Mouse (Mus musculus) A20 (cell line): ENCODE data around the gene Gpx2.
"Not testable (repeated sequence)": the region's sequence is repeated elsewhere in the genome, so short reads cannot be mapped to it uniquely, and the experiment has no call there.

ENCODE experiments used
- DNase-seq: peaks from one replicate; pipeline ENCODE4 v3.0.0-alpha.2; 2011; ENCODE audit warnings: low read depth, low spot score

The Gpx2 gene

GRCm38 (mm10) chr12:76805056-76805811 lies 9.9 kb upstream of the Gpx2 start:
- no peak for DNase-seq

DNA sequence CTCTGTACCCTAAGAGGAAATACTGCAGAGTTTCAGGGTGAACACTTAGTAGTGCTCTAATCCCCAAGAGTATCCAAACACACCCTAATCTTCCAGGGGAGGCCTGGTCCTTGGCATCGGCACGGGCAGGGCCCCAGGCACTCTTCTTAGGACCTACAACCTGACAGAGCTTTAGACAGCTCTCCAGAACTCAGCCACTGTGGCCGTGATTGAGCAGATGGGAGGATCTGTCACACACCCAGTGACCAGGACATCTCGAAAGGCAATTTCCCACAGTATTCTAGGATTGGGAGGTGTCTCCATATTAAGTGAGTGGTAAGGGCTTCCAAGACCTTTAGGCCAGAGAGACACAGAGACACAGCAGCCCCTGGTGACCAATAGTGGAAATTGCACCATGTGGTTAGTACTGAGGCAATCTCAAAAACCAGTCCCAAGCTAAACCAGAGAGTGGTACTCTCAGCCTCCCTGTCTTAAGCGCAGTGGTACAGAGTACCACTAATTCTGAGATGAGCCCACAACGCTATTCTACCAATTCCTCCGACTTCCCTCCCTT lies 8.4 kb upstream of the Gpx2 start:
- DNase-seq, result peak; percentile 51

GRCm38 (mm10) chr12:76803028-76803427 lies 7.7 kb upstream of the Gpx2 start:
- DNase-seq, result no peak

DNA sequence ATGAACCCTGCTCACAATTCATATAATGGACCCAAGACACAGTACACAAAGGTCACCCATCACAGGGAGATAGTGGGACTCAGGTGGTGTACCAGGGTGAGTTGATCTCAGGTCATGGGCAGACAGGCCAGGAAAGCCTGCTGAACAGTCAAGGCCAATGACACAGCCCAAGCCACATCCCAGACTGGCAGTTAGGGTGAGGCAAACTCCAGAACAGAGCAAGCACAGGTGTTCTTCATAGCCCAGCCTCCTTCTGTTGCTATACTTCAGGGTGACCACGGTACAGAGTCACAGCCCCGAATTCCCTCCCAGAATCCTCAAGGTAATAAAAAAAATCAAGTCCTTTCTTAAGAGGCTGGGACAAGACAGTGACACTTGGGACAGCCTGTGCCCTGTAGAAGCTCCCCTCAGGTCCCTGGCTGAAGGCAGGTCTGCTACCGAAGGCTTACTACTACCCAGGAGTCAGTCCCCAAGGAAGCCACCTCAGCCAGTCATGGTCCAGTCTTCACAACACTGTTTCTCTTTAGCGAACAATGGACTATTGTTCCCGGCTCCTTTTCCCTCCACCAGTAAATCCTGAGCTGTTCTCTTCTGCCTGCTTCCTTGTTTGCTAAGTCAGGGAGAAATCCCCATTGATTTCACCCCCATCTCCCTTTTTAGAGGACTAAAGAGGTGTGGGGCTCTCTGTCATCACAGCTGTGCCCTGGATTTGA lies 2.8 kb upstream of the Gpx2 start:
- DNase-seq, result no peak

GRCm38 (mm10) chr12:76796938-76797539 lies 1.7 kb upstream of the Gpx2 start:
- DNase-seq, result no peak

- not testable (repeated sequence) for DNase-seq
Measured at GRCm38 (mm10) chr12:76792540-76792939, 2.8 kb downstream of the Gpx2 start.

- no peak for DNase-seq
Measured at GRCm38 (mm10) chr12:76790446-76791084, 4.8 kb downstream of the Gpx2 start.

DNA sequence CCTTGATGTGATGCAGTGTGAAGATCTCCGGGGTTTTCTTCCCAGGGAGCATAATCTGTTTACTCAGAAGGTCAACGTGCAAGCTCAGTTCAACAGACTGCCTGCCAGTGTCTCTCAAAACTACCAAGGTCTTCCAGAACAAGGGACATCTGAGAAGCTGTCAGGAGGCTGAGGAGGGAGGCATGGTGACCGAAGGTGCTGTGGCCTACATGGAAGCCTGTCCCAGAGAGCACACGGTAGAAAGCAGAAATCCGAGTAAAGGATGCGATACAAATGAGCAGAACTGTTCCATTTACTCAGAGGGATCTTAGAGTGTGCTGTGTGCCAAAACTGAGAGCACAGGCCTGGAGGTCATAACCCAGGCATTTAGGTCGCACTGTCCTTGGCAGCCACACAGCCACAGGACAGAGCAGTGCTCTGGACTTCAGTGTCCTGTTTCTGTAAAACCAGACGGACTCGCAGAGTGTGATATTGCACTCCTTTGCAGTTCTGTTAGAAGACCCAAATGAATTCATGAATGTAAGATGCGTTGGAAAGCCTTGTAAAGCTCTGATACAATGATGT lies 11.2 kb downstream of the Gpx2 start:
- no peak for DNase-seq

DNA sequence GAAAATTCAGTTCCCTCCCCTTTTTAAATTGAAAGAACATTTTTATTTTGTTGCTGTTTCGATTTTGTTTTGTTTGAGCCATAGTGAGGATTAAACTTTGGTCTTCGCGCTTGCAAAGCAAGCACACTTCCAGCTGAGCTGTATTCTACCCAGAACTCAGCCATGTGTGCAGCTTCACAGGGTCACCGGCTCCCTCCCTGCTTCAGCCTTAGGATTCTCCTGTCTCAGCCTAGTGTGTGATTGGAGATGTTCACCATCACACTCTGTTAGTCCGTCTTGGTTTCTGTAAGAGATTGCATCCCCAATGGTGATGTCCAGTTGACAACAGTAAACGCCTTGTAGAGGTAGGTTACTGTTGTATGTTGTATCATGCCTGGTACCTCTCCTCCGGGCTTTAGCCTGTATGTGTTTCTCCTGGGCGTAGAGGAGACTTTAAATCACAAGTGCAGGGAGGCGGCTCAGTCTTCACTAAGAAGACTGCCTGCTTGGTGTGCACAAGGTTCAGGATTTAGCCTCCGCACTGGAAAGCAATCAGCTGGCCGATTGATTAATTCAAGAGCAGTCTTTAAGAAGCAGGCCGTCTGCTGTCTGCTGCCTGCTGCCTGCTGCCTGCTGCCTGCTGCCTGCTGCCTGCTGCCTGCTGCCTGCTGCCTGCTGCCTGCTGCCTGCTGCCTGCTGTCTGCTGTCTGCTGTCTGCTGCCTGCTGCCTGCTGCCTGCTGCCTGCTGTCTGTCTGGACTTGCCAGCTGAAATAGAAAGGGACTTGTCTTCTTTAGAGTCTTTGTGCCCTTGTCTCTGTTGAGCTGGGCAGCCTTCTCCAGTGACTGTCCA lies 14.5 kb downstream of the Gpx2 start:
- no peak for DNase-seq

DNA sequence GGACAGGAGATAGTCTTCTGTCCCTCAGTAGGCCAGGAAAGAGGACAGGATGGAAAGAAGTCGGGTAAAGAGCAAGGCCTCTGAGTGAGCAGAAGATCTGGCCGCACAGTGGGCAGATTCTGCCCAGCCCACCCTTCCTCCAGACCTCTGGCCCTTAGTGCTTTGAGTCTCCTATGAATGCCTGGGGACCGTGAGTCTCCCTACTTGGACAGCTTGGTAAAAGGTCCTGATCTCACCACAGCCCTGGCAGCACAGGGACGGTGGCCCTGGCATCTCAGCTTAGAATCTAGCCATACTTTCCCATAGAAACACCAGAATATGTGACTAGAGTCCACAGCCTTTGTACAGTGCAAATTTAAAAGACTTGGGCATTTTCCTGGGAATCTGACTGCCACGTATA lies 15.4 kb downstream of the Gpx2 start:
- no peak for DNase-seq

- DNase-seq, result no peak
Measured at GRCm38 (mm10) chr12:76778305-76779083, 16.9 kb downstream of the Gpx2 start.

GRCm38 (mm10) chr12:76777845-76778244 lies 17.5 kb downstream of the Gpx2 start:
- no peak for DNase-seq

DNA sequence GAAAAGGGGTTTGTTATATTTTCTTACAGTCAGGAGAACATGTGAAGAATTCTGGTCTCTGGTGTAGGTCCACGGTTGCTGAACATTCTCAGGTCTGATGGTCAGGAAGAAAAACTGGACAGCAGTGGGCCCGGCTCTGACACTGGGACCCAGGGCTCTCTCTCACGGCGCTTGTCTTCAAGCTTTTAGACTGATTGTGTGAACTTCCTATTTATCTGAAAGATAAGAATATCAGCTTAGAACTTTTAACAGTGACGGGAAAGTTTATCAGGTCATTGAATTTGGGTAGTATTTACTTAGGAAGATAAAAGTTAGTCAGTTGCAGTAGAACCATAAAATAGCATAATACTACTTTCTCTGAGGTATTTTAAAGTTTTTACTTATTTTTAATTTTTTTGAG lies 18.5 kb downstream of the Gpx2 start:
- DNase-seq, result no peak

- no peak for DNase-seq
Measured at GRCm38 (mm10) chr12:76775132-76775531, 20.2 kb downstream of the Gpx2 start.

DNA sequence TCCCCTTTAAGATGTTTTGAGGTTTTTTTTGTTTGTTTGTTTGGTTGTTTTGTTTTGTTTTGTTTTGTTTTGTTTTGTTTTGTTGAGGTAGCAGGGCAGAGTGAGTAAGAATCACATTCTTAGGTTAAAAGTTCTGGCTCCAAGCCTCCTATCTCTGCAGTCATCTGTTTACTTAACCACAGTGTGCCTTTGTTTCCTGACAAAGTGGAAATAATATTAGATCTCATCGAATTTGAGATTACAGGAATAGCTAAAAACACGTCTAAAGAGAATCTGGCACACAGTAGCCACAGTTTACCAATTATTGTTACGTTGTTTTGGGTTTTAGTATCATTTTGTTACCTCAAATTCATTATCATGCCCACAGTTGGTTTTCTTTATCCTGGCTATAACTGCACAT lies 20.7 kb downstream of the Gpx2 start:
- no peak for DNase-seq

DNA sequence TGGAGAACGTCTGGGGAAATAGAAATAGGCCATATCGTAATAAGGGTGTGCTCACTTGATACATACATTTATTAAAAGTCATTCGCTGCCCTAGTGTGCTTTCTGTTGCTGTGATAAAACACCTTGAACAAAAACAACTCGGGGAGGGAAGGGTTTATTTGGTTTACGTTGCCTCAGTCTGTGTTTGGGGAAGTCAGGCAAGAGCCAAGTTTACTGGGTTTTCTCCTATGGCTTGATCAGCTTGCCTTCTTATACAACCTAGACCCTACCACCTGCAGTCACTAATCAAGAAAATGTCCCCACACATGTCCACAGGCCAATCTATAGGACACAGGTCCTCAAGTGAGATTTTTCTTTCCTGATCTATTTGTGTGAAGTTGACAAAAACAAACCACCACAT lies 23.8 kb downstream of the Gpx2 start:
- DNase-seq, result no peak

DNA sequence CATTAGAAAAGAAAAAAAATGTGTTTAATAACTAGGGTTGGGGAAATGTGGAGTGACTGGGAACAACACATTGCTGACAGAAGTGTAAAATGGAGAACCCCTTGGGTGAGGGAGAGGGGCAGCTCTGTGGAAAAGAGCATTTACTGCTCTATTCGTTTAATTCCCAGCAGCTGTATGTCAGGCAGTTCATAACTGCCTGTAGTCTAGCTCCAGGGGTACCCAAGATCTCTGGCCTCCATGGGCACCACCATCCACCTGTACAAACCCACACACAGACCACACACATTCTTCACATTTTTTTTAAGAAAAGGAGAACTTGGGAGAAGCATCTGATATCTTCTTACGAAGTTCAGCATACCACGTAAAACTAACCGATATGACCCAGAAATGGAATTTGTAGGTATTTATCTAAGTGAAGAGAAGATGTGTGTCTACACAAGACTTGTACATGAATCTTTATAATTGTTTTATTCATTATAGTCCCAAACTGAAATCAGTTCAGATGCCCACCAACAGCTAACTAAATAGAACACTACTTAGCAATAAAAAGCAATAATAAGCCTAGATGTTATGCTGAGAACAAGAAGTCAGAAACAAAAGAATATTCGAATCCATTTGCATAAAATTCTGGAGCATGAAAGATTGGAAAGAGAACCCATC lies 24.4 kb downstream of the Gpx2 start:
- no peak for DNase-seq

DNA sequence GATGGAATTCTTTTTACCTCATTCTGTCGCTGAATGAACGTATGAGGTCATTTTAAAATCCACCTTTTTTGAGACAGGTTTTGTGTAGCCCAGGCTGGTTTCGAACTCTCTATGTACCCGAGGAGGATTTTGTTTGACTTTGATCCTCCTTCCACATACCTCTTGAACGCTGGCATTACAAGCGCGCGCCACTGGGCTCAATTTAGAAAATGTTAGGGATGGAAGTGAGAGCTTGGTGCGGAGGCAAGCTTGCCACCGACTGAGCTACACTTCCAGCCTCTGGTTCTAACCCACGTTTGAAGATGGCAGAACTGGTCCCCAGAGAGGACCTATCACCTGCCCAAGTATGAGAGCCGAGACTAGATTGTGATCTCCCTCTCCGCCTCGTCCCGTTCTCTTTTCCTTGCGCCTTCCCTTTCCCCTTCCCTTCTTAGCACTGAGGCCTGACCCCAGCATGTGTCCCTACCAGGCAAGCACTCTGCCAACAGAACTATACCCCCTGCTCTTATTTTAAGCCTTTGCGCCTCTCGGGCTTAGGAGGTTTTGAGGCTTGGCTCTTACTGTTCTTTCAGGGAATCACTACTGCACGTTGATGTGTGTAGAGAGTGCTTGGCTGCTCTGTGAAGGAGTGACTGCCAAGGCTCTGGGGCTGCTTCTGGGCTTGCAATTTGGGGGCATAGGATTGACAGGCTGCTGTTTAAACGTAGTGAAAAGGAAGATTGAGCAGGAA lies 29.3 kb downstream of the Gpx2 start:
- DNase-seq, result no peak

GRCm38 (mm10) chr12:76765354-76765851 lies 30.0 kb downstream of the Gpx2 start, which contains the start of the genes Churc1 and Fntb:
Gene Churc1, plus strand, starts transcription at chr12:76765538.
Gene Fntb, plus strand, starts transcription at chr12:76765589.
- peak; percentile 100 for DNase-seq
